Mouse (Mus musculus) brain, embryonic 14.5 days (tissue): Measurements from ENCODE around the gene B3galt6. TPM values are rescaled to one million over a fixed set of nuclear protein-coding genes. Genes with fewer than 3 reads are reported as not detected.
A peak's percentile ranks its signal among the peaks of the same experiment; 100 is the strongest.

Experiments used
- DNase-seq: peaks from one replicate; pipeline ENCODE4 v3.0.0-alpha.2; 2011; ENCODE audit warnings: low read depth
- CTCF ChIP-seq: fragments of 200-500 bp; IDR thresholded peaks from 2 replicates; pipeline ENCODE4 v1.5.1; 2012; ENCODE audit warnings: inconsistent platforms, mild to moderate bottlenecking, moderate library complexity, borderline replicate concordance; ENCODE audit not compliant: insufficient read depth, insufficient read length; ENCODE audit errors: extremely low read depth
- POLR2A ChIP-seq: fragments of 200-500 bp; IDR thresholded peaks from 2 replicates; pipeline ENCODE4 v1.6.1; 2012; ENCODE audit warnings: mild to moderate bottlenecking, inconsistent platforms, borderline replicate concordance; ENCODE audit not compliant: poor library complexity, insufficient read depth, insufficient read length, severe bottlenecking; ENCODE audit errors: extremely low read depth
- polyA plus RNA-seq: library from polyadenylated mRNA; depleted of rRNA; stranded (reverse); fragments of >200 nt; gene quantifications from 2 replicates; pipeline ENCODE4 v1.2.3, GENCODE M21; 2012

Gene B3galt6
- polyA plus RNA-seq, 1 experiment, result 22.2 TPM

DNA sequence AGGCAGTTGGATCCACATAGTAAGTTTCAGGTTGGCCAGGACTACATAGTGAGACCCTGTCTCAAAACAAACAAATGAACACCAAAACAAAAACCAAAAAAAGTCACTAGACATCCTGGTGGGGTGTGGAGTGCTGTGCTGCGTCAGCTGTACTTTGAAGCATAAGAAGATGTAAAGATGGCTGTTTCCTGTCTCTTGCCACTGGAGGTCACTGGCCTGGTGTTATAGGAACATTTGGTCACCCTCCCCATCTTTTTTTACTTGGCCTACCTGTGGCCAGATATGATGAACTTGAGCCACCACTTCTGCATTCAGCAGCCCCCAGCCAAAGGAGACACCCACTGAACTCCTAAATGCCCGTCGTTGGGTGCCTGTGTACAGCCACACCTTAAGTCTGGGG, 28.9 kb upstream of the B3galt6 start:
- TF ChIP-seq CTCF (no peak), POLR2A (no peak)
- no peak for DNase-seq

- DNase-seq, result no peak
Measured at GRCm38 (mm10) chr4:156019771-156020170, 27.3 kb upstream of the B3galt6 start.

DNA sequence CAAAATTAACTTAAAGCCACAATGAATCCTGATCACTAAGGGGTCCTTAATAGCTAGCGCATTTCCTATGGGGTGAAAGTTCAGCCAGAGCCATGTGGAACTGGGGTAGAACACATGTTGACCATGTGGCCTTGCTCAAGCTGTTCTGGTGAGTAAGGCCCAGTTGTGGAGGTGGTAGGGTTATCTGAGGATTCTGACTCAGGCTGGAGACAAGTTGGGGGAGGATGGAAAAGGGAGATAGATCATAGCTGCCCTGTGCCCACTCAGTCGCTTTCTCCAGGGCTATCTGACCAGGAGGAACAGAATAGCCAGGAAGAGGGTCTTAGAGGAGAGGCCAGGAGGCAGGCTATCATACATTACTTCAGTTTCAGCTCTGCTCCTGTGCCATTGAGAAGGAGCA, 22.0 kb upstream of the B3galt6 start:
- no peak for DNase-seq
- TF ChIP-seq CTCF (no peak), POLR2A (no peak)

More at GRCm38 (mm10) chr4:156019771-156020170, 27.3 kb upstream of the B3galt6 start:
- TF ChIP-seq POLR2A, result no peak
- TF ChIP-seq CTCF, result no peak

GRCm38 (mm10) chr4:156013637-156014036, 21.2 kb upstream of the B3galt6 start, which contains the start of gene Tnfrsf4:
Tnfrsf4 (plus strand) TSS chr4:156013843.
- no peak for TF ChIP-seq POLR2A
- no peak for DNase-seq

GRCm38 (mm10) chr4:156008369-156008768, 15.9 kb upstream of the B3galt6 start:
- no peak for TF ChIP-seq POLR2A
- TF ChIP-seq CTCF, result no peak
- DNase-seq, result no peak

DNA sequence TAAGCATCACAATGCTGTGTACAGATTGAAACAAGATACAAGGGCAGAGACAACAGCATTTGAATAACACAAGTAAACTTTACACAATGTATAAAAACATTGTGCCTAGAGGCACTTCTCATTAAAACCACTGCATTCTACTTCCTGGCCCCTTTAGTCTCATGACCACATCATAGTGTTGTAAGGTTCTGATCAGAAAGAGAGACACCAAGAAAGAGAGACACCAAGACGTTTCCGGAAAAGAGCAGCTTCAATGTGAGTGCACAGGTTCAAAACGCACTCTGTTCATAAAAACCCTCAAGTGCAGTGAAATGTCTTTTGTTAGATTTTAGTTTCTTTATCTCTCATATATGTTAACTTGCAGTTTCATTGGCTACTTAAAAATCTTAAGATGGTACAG, 11.7 kb upstream of the B3galt6 start:
- DNase-seq, result no peak
- TF ChIP-seq POLR2A (no peak), CTCF (no peak)

DNA sequence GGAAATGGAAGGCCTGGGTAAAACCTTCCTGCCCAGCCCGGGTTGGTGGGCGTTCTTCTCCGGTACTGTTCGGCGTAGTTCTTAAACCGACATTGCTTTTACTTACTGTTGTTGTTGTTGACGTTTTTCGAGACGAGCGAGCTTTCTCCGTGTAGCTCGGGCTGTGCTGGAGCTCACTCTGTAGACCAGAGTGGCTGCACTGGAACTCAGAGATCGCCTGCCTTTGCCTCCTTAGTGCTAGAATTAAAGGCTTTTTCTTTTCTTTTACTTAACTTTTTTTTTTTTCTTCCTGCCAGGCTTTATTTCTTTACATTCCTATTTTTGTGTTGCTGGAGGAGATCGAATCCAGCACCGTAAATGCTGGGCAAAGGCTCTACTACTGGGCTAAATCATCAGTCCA, 1.2 kb upstream of the B3galt6 start:
- DNase-seq, result no peak
- TF ChIP-seq POLR2A, result no peak
- no peak for TF ChIP-seq CTCF

GRCm38 (mm10) chr4:155992906-155993547, 578 bp upstream of the B3galt6 start:
- TF ChIP-seq CTCF (no peak), POLR2A (peak; percentile 69; the same call in 1 of the 2 replicates)
- DNase-seq, result peak; percentile 98

DNA sequence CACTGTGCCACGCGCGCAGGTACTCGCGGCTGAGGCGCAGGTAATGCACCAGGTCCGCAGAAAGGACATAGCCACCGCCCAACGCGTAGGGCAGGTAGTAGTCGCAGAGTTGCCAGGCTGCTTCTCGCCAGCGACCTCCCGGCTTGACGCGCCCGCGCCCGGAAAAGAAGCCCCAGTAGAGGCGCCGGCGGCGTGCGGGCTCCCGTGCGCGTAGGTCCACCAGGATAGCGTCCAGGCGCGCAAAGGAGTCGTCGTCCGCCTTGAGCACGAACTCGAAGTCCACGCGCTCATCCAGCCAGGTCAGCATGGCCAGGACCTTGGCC, 580 bp downstream of the B3galt6 start:
- TF ChIP-seq POLR2A (no peak), CTCF (no peak)
- no peak for DNase-seq

DNA sequence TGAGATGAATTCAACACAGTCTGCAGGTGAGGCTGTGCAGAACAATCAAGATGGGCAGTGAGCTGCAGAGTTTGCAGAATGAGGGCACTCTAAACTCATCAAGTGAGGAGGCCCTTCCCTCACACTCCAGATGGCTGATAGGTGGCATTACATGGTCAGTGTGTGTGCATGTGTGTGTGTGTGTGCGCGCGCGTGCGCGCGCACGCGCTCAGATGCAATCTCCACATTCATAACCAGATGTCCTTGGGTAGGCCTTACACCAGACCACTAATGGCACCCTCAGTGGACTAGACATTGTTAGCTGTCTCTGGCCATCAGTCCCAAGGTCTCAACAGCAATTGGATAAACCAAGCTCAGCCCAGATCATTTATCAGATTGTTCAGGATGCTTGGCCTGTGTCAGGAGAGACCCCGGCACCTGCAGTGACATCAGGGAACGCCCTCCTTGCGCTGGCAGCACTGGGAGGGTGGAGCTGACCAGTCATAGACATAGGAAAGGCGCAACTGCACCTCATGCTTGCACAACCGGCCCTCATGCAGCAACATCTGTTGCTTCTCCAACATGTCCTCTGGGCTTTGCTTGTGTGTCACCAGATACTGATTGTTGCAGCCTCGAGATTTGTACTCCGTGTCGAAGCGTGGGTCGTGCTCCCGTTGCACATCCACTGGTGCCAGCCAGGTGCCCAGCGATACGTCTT, 1.1 kb downstream of the B3galt6 start:
- TF ChIP-seq POLR2A (no peak), CTCF (no peak)
- no peak for DNase-seq

- peak; percentile 32 for DNase-seq
- TF ChIP-seq CTCF (no peak), POLR2A (no peak)
Measured at GRCm38 (mm10) chr4:155983788-155984187, 8.7 kb downstream of the B3galt6 start.

DNA sequence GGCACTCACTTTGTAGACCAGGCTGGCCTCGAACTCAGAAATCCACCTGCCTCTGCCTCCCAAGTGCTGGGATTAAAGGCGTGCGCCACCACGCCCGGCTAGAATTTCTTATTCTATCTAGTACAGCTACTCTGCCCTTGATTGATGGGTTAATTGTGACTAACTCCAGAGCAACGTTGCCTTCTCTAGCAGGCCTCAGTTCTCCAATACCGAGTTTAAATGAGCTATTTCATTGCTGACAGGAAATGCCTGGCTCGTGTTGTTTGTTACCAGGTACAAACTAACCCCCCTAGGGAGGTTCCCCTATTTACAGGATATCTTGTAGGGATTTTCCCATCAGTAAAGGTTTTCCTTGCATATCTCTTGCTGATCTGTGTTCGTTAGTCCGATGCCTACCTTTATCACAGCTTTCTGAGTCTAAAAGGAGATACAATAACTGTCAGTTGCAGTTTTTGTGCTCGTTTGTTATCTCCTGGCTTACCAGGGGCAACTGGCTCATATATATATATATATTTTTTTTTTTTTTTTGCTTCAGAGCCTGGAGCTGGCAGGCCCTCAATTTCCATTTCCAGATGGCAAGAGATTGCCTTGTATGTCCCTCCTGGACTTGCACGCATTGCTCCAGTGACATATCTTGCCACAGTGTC, 10.9 kb downstream of the B3galt6 start:
- no peak for DNase-seq

DNA sequence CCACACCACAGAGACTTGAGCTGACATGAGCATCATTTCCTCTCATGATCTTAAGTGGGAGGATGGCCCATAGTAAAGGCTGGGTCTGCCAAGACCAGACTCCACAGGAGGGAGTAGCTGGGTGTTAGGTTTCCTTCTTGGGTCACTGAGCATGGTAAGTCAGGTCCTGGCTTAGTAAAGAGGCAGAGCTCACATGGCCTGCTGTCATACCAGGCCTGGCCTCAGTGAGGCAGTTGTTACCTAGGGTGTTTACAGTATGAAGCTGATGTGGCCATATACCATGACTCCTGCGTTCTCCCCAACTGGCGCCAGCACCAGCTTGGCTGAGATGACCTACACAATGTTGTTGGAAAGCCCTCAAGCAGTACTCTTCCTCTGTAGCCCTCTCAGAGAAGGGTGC, 19.2 kb downstream of the B3galt6 start:
- TF ChIP-seq POLR2A (no peak), CTCF (no peak)
- no peak for DNase-seq

More for the DNA sequence above, 10.9 kb downstream of the B3galt6 start:
- TF ChIP-seq CTCF (no peak), POLR2A (no peak)
